Mouse (Mus musculus) kidney, postnatal 14 days (tissue): ENCODE measurements around the gene Dvl1.

Source experiments
- DNase-seq: peaks from one replicate; pipeline ENCODE4 v3.0.0; 2022; ENCODE audit warnings: mixed read lengths

Dvl1 gene

GRCm38 (mm10) chr4:155886330-155886729, 39.1 kb downstream of the Dvl1 start:
- no peak for DNase-seq

GRCm38 (mm10) chr4:155887674-155888073, 40.5 kb downstream of the Dvl1 start:
- no peak for DNase-seq

- no peak for DNase-seq
These were observed 41.0 kb downstream of the Dvl1 start for GRCm38 (mm10) chr4:155888181-155888580.

GRCm38 (mm10) chr4:155889316-155889715, 42.1 kb downstream of the Dvl1 start:
- DNase-seq, result no peak

GRCm38 (mm10) chr4:155891011-155891471, 43.8 kb downstream of the Dvl1 start:
- peak; percentile 29 for DNase-seq

- peak; percentile 98 for DNase-seq
These were observed 44.4 kb downstream of the Dvl1 start, which contains the start of the genes Pusl1 and Acap3 for GRCm38 (mm10) chr4:155891551-155892001. Gene Pusl1 (minus strand): TSS chr4:155891781. Gene Acap3 (plus strand): TSS chr4:155891822.

GRCm38 (mm10) chr4:155892017-155892416, 44.8 kb downstream of the Dvl1 start:
- peak; percentile 91 for DNase-seq

GRCm38 (mm10) chr4:155892438-155893211, 45.4 kb downstream of the Dvl1 start:
- no peak for DNase-seq

- DNase-seq, result no peak
These were observed 46.0 kb downstream of the Dvl1 start for GRCm38 (mm10) chr4:155893212-155893690.

- peak; percentile 67 for DNase-seq
These were observed 47.2 kb downstream of the Dvl1 start for GRCm38 (mm10) chr4:155894311-155894881.

- DNase-seq, result peak; percentile 66
These were observed 48.0 kb downstream of the Dvl1 start for GRCm38 (mm10) chr4:155895216-155895615.

- DNase-seq, result no peak
These were observed 48.6 kb downstream of the Dvl1 start for GRCm38 (mm10) chr4:155895826-155896225.

GRCm38 (mm10) chr4:155896461-155896860, 49.3 kb downstream of the Dvl1 start:
- no peak for DNase-seq

- DNase-seq, result no peak
These were observed 51.1 kb downstream of the Dvl1 start for GRCm38 (mm10) chr4:155898318-155898717.

GRCm38 (mm10) chr4:155899355-155899754, 52.2 kb downstream of the Dvl1 start:
- no peak for DNase-seq

- DNase-seq, result peak; percentile 69
These were observed 54.0 kb downstream of the Dvl1 start for GRCm38 (mm10) chr4:155901205-155901604.

- DNase-seq, result peak; percentile 1
These were observed 56.0 kb downstream of the Dvl1 start for GRCm38 (mm10) chr4:155903246-155903645.

GRCm38 (mm10) chr4:155904318-155905102, 57.3 kb downstream of the Dvl1 start:
- peak; percentile 29 for DNase-seq

- no peak for DNase-seq
These were observed 58.4 kb downstream of the Dvl1 start for GRCm38 (mm10) chr4:155905634-155906033.

- peak; percentile 1 for DNase-seq
These were observed 58.9 kb downstream of the Dvl1 start for GRCm38 (mm10) chr4:155906125-155906524.

- no peak for DNase-seq
These were observed 59.8 kb downstream of the Dvl1 start for GRCm38 (mm10) chr4:155907003-155907402.

- peak; percentile 0 for DNase-seq
These were observed 61.1 kb downstream of the Dvl1 start for GRCm38 (mm10) chr4:155908281-155908680.

- DNase-seq, result no peak
These were observed 61.5 kb downstream of the Dvl1 start for GRCm38 (mm10) chr4:155908751-155909150.
